Mouse (Mus musculus) intestine, embryonic 14.5 days (tissue): Measurements from ENCODE around the gene Cd59a. TPM values are rescaled to one million over a fixed set of nuclear protein-coding genes. Genes with fewer than 3 reads are reported as not detected.
A peak's percentile ranks its signal among the peaks of the same experiment; 100 is the strongest.

Source experiments
- ATAC-seq: fragments of 200-750 bp; cut with Nextera tagmentation; replicated peaks from 2 replicates; pipeline ENCODE4 v1.8.0; 2017; ENCODE audit warnings: low read depth, moderate number of reproducible peaks, moderate TSS enrichment, moderate library complexity; ENCODE audit not compliant: low FRiP score, low TSS enrichment
- DNase-seq: peaks from one replicate; pipeline ENCODE4 v3.0.0-alpha.2; 2018; ENCODE audit warnings: low spot score
- H3K27ac ChIP-seq: fragments of 300-500 bp; sonication (generic); 2 replicates; pipeline ENCODE4 v1.5.1; 2014; ENCODE audit warnings: low read depth, mild to moderate bottlenecking, control low read depth
- H3K27me3 ChIP-seq: fragments of 300-500 bp; sonication (generic); replicated peaks from 2 replicates; pipeline ENCODE4 v1.6.1; 2014; ENCODE audit warnings: low read length, control low read depth; ENCODE audit not compliant: control insufficient read depth, insufficient read depth
- H3K36me3 ChIP-seq: fragments of 300-500 bp; sonication (generic); 2 replicates; pipeline ENCODE4 v1.6.1; 2014; ENCODE audit warnings: low read length, control low read depth; ENCODE audit not compliant: control insufficient read depth, insufficient read depth
- H3K4me1 ChIP-seq: fragments of 300-500 bp; sonication (generic); replicated peaks from 2 replicates; pipeline ENCODE4 v1.6.1; 2014; ENCODE audit warnings: low read length, control low read depth, mixed read lengths; ENCODE audit not compliant: control insufficient read depth, insufficient read depth
- H3K4me2 ChIP-seq: fragments of 300-500 bp; sonication (generic); 2 replicates; pipeline ENCODE4 v1.6.1; 2014; ENCODE audit warnings: low read length
- H3K4me3 ChIP-seq: fragments of 300-500 bp; sonication (generic); 2 replicates; pipeline ENCODE4 v1.5.1; 2014; ENCODE audit warnings: low read depth, low read length, control low read depth, mixed read lengths
- H3K9ac ChIP-seq: fragments of 300-500 bp; sonication (generic); 2 replicates; pipeline ENCODE4 v1.6.1; 2014; ENCODE audit warnings: mild to moderate bottlenecking, low read length
- H3K9me3 ChIP-seq: fragments of 300-500 bp; sonication (generic); 2 replicates; pipeline ENCODE4 v1.6.1; 2016; ENCODE audit warnings: low read length, control low read depth; ENCODE audit not compliant: control insufficient read depth
- WGBS: fragments of 180-500 bp; shearing (Covaris S2); extraction: QIAGEN DNeasy Blood & Tissue Kit; methylation state at CpG from one replicate; pipeline ENCODE4 v1.1.7; 2014; 5-methylcytosine and 5-hydroxymethylcytosine counted together
- polyA plus RNA-seq: library from polyadenylated mRNA; unstranded; fragments of >200 nt; fragmentation: Nextera tagmentation; extraction: Ambion mirVana; gene quantifications from 2 replicates; pipeline ENCODE4 v1.2.1, GENCODE M21; 2014

Gene Cd59a
- polyA plus RNA-seq, 1 experiment from 2014 or later, result 27.1 TPM

- no peaks in the 10 kb centered on the region for H3K9me3 ChIP-seq
- H3K27ac ChIP-seq, result no peak overlapping the region
- no peaks in the 10 kb centered on the region for H3K36me3 ChIP-seq
- no peak for DNase-seq
- peaks cover 26% of the 10 kb centered on the region for H3K4me1 ChIP-seq
- no peak overlapping the region for H3K4me3 ChIP-seq
- 77% methylated on average over 5 of the region's 5 CpGs for WGBS
- no peak overlapping the region for H3K4me2 ChIP-seq
- no peak for ATAC-seq
- H3K27me3 ChIP-seq, result 0 out of 2 replicates have a peak, but pooled peaks cover 4% of the 10 kb centered on the region
- H3K9ac ChIP-seq, result no peak overlapping the region
These were observed 28.5 kb downstream of the Cd59a start for GRCm38 (mm10) chr2:104124071-104124470.

GRCm38 (mm10) chr2:104128803-104129531 is 33.4 kb downstream of the Cd59a start:
- no peak for DNase-seq
- peak; percentile 56 for ATAC-seq
- Histone ChIP-seq H3K36me3 (no peaks in the 10 kb centered on the region), H3K4me3 (no peak overlapping the region), H3K4me2 (no peak overlapping the region), H3K4me1 (peaks cover 5% of the 10 kb centered on the region; the same call in 1 of the 2 replicates), H3K27ac (peak overlapping the region; percentile 41; the same call in 1 of the 2 replicates), H3K27me3 (no peaks in the 10 kb centered on the region), H3K9ac (no peak overlapping the region), H3K9me3 (no peaks in the 10 kb centered on the region)
- 74% methylated on average over 13 of the region's 13 CpGs for WGBS

- ATAC-seq, result peak; percentile 33; the same call in 1 of the 2 replicates
These were observed 34.6 kb downstream of the Cd59a start for GRCm38 (mm10) chr2:104130165-104130564.

GRCm38 (mm10) chr2:104130969-104131368 is 35.4 kb downstream of the Cd59a start:
- H3K9ac ChIP-seq, result no peak overlapping the region
- ATAC-seq, result no peak
- no peak overlapping the region for H3K27ac ChIP-seq
- H3K4me1 ChIP-seq, result peaks cover 7% of the 10 kb centered on the region; the same call in 1 of the 2 replicates
- H3K27me3 ChIP-seq, result no peaks in the 10 kb centered on the region
- H3K4me2 ChIP-seq, result no peak overlapping the region
- DNase-seq, result peak; percentile 67
- H3K4me3 ChIP-seq, result no peak overlapping the region
- H3K9me3 ChIP-seq, result no peaks in the 10 kb centered on the region
- no peaks in the 10 kb centered on the region for H3K36me3 ChIP-seq
- 66% methylated on average over 3 of the region's 3 CpGs for WGBS

More at GRCm38 (mm10) chr2:104130165-104130564, 34.6 kb downstream of the Cd59a start:
- Histone ChIP-seq H3K4me3 (no peak overlapping the region), H3K9ac (no peak overlapping the region), H3K27ac (no peak overlapping the region), H3K4me1 (peaks cover 7% of the 10 kb centered on the region; the same call in 1 of the 2 replicates), H3K36me3 (no peaks in the 10 kb centered on the region), H3K9me3 (no peaks in the 10 kb centered on the region), H3K4me2 (no peak overlapping the region), H3K27me3 (no peaks in the 10 kb centered on the region)
- 59% methylated on average over 6 of the region's 6 CpGs for WGBS
- DNase-seq, result no peak

GRCm38 (mm10) chr2:104132266-104132859 is 36.8 kb downstream of the Cd59a start:
- H3K4me2 ChIP-seq, result no peak overlapping the region
- ATAC-seq (no peak), DNase-seq (no peak)
- no peaks in the 10 kb centered on the region for H3K27me3 ChIP-seq
- H3K4me1 ChIP-seq, result peaks cover 7% of the 10 kb centered on the region; the same call in 1 of the 2 replicates
- H3K27ac ChIP-seq, result no peak overlapping the region
- H3K36me3 ChIP-seq, result no peaks in the 10 kb centered on the region
- H3K9me3 ChIP-seq, result no peaks in the 10 kb centered on the region
- no peak overlapping the region for H3K9ac ChIP-seq
- 75% methylated on average over 7 of the region's 7 CpGs for WGBS
- no peak overlapping the region for H3K4me3 ChIP-seq

- Histone ChIP-seq H3K36me3 (no peaks in the 10 kb centered on the region), H3K4me1 (peaks cover 5% of the 10 kb centered on the region; the same call in 1 of the 2 replicates), H3K27me3 (no peaks in the 10 kb centered on the region), H3K27ac (no peak overlapping the region), H3K4me2 (no peak overlapping the region), H3K9ac (no peak overlapping the region), H3K9me3 (no peaks in the 10 kb centered on the region), H3K4me3 (no peak overlapping the region)
- WGBS, result 27% methylated on average over 12 of the region's 12 CpGs
- ATAC-seq, result no peak
- no peak for DNase-seq
These were observed 37.6 kb downstream of the Cd59a start for GRCm38 (mm10) chr2:104133042-104133810.

- peak; percentile 76 for DNase-seq
- 0 out of 2 replicates have a peak, but pooled peaks cover 2% of the 10 kb centered on the region for H3K4me1 ChIP-seq
- H3K27ac ChIP-seq, result no peak overlapping the region
- no peaks in the 10 kb centered on the region for H3K9me3 ChIP-seq
- H3K36me3 ChIP-seq, result no peaks in the 10 kb centered on the region
- ATAC-seq, result peak; percentile 33
- 46% methylated on average over 8 of the region's 8 CpGs for WGBS
- no peak overlapping the region for H3K4me3 ChIP-seq
- H3K27me3 ChIP-seq, result no peaks in the 10 kb centered on the region
- H3K9ac ChIP-seq, result no peak overlapping the region
- H3K4me2 ChIP-seq, result no peak overlapping the region
These were observed 38.8 kb downstream of the Cd59a start for GRCm38 (mm10) chr2:104134150-104135056.

GRCm38 (mm10) chr2:104135920-104136319 is 40.3 kb downstream of the Cd59a start:
- DNase-seq (no peak), ATAC-seq (no peak)
- H3K36me3 ChIP-seq, result no peaks in the 10 kb centered on the region
- no peak overlapping the region for H3K4me2 ChIP-seq
- WGBS, result 71% methylated on average over 2 of the region's 2 CpGs
- H3K27ac ChIP-seq, result no peak overlapping the region
- 0 out of 2 replicates have a peak, but pooled peaks cover 2% of the 10 kb centered on the region for H3K4me1 ChIP-seq
- no peaks in the 10 kb centered on the region for H3K9me3 ChIP-seq
- no peaks in the 10 kb centered on the region for H3K27me3 ChIP-seq
- H3K9ac ChIP-seq, result no peak overlapping the region
- no peak overlapping the region for H3K4me3 ChIP-seq
